Mouse (Mus musculus) MEL (cell line): ENCODE results near the gene Bcl2l1. TPM values are rescaled to one million over a fixed set of nuclear protein-coding genes. Genes with fewer than 3 reads are reported as not detected.

ENCODE experiments used
- DNase-seq: peaks from one replicate; pipeline ENCODE4 v3.0.0; 2011; ENCODE audit warnings: low read depth, low spot score
- H3K27ac ChIP-seq: 2 replicates; pipeline ENCODE4 v1.5.1; 2012; ENCODE audit warnings: low read depth, mild to moderate bottlenecking, control low read depth, low read length, moderate library complexity; ENCODE audit not compliant: control insufficient read depth
- H3K27me3 ChIP-seq, 2 experiments: fragments of 150-350 bp in 1 of 2; sonication (generic) in 1 of 2; 2 replicates each; pipeline ENCODE4 v1.6.1; 2012; ENCODE audit warnings: low read length in 2 of 2, mild to moderate bottlenecking in 2 of 2, improper control_type of control experiment in 1 of 2, moderate library complexity in 1 of 2; ENCODE audit not compliant: insufficient read depth in 2 of 2, control insufficient read depth in 1 of 2
- H3K36me3 ChIP-seq, 2 experiments: 2 replicates each; pipeline ENCODE4 v1.6.1; 2012 to 2014; ENCODE audit warnings: low read length in 2 of 2, improper control_type of control experiment in 1 of 2, inconsistent platforms in 1 of 2, mild to moderate bottlenecking in 1 of 2; ENCODE audit not compliant: insufficient read depth in 2 of 2, control insufficient read depth in 1 of 2
- H3K4me1 ChIP-seq, 2 experiments: fragments of 150-350 bp in 1 of 2; sonication (generic) in 1 of 2; 2 replicates each; pipeline ENCODE4 v1.6.1; 2012; ENCODE audit warnings: low read length in 2 of 2, improper control_type of control experiment in 1 of 2, mild to moderate bottlenecking in 1 of 2; ENCODE audit not compliant: insufficient read depth in 2 of 2, control insufficient read depth in 1 of 2
- H3K4me3 ChIP-seq, 2 experiments: fragments of 150-350 bp in 1 of 2; sonication (generic) in 1 of 2; 2 replicates each; pipeline ENCODE4 v1.5.1; 2012; ENCODE audit warnings: low read depth in 2 of 2, low read length in 2 of 2, mild to moderate bottlenecking in 2 of 2, moderate library complexity in 2 of 2, control low read depth in 1 of 2, improper control_type of control experiment in 1 of 2; ENCODE audit not compliant: control insufficient read depth in 1 of 2, insufficient read depth in 1 of 2
- H3K79me2 ChIP-seq: 2 replicates; pipeline ENCODE4 v1.6.1; 2012; ENCODE audit warnings: mild to moderate bottlenecking, low read length, moderate library complexity; ENCODE audit not compliant: control insufficient read depth, poor library complexity, insufficient read depth
- H3K9ac ChIP-seq: 2 replicates; pipeline ENCODE4 v1.6.1; 2012; ENCODE audit warnings: low read depth, mild to moderate bottlenecking, control low read depth, low read length, moderate library complexity; ENCODE audit not compliant: control insufficient read depth, poor library complexity, severe bottlenecking
- H3K9me3 ChIP-seq: fragments of 150-350 bp; sonication (generic); replicated peaks from 2 replicates; pipeline ENCODE4 v1.6.1; 2012; ENCODE audit warnings: mild to moderate bottlenecking, low read length, improper control_type of control experiment, moderate library complexity; ENCODE audit not compliant: insufficient read depth
- BHLHE40 ChIP-seq: IDR thresholded peaks from 2 replicates; pipeline ENCODE4 v1.6.1; 2012; ENCODE audit warnings: low read depth, mild to moderate bottlenecking, inconsistent platforms, low read length, improper control_type of control experiment, borderline replicate concordance
- CTCF ChIP-seq, 3 experiments: IDR thresholded peaks in 2 of 3; conservative IDR thresholded peaks in 1 of 3; 2 replicates each; pipeline ENCODE4 v1.5.1; 2011 to 2012; ENCODE audit warnings: low read length in 3 of 3, low read depth in 2 of 3, mild to moderate bottlenecking in 2 of 3, improper control_type of control experiment in 1 of 3, inconsistent platforms in 1 of 3, mixed read lengths in 1 of 3, moderate library complexity in 1 of 3; ENCODE audit not compliant: control insufficient read depth in 1 of 3, insufficient read depth in 1 of 3, poor library complexity in 1 of 3, severe bottlenecking in 1 of 3
- E2F4 ChIP-seq: IDR thresholded peaks from 2 replicates; pipeline ENCODE4 v1.6.1; 2011; ENCODE audit warnings: low read depth, low read length, improper control_type of control experiment, borderline replicate concordance
- ELF1 ChIP-seq: IDR thresholded peaks from 2 replicates; pipeline ENCODE4 v1.6.1; 2014; ENCODE audit warnings: low read depth, mild to moderate bottlenecking, inconsistent platforms, low read length, improper control_type of control experiment, moderate library complexity
- EP300 ChIP-seq, 2 experiments: IDR thresholded peaks; 2 replicates each; pipeline ENCODE4 v1.6.1; 2011; ENCODE audit warnings: improper control_type of control experiment in 2 of 2, low read length in 2 of 2, low read depth in 1 of 2, mild to moderate bottlenecking in 1 of 2
- HCFC1 ChIP-seq: IDR thresholded peaks from 2 replicates; pipeline ENCODE4 v1.6.1; 2012; ENCODE audit warnings: low read depth, mild to moderate bottlenecking, inconsistent platforms, low read length, improper control_type of control experiment, moderate library complexity
- JUND ChIP-seq: IDR thresholded peaks from 2 replicates; pipeline ENCODE4 v1.6.1; 2011; ENCODE audit warnings: low read depth, mild to moderate bottlenecking, improper control_type of control experiment, low read length
- KAT2A ChIP-seq: conservative IDR thresholded peaks from 2 replicates; pipeline ENCODE4 v1.6.1; 2012; ENCODE audit warnings: low read depth, low read length, improper control_type of control experiment, inconsistent platforms
- MAX ChIP-seq: IDR thresholded peaks from 2 replicates; pipeline ENCODE4 v1.6.1; 2011; ENCODE audit warnings: low read length, improper control_type of control experiment
- MEF2A ChIP-seq: IDR thresholded peaks from 2 replicates; pipeline ENCODE4 v1.6.1; 2014; ENCODE audit warnings: low read depth, mild to moderate bottlenecking, inconsistent platforms, low read length, improper control_type of control experiment; ENCODE audit not compliant: poor library complexity, insufficient replicate concordance, severe bottlenecking; ENCODE audit errors: extremely low read depth
- MYC ChIP-seq: IDR thresholded peaks from 2 replicates; pipeline ENCODE4 v1.6.1; 2011; ENCODE audit warnings: low read depth, mild to moderate bottlenecking, low read length, improper control_type of control experiment, moderate library complexity
- NELFE ChIP-seq: IDR thresholded peaks from 2 replicates; pipeline ENCODE4 v1.6.1; 2011; ENCODE audit warnings: low read depth, low read length, improper control_type of control experiment
- NRF1 ChIP-seq: IDR thresholded peaks from 2 replicates; pipeline ENCODE4 v1.6.1; 2014; ENCODE audit warnings: low read depth, mild to moderate bottlenecking, inconsistent platforms, low read length, improper control_type of control experiment, moderate library complexity; ENCODE audit not compliant: poor library complexity, insufficient read depth, severe bottlenecking
- POLR2A ChIP-seq, 2 experiments: IDR thresholded peaks; 2 replicates each; pipeline ENCODE4 v1.6.1; 2011 to 2012; ENCODE audit warnings: low read length in 2 of 2, mild to moderate bottlenecking in 2 of 2, control low read depth in 1 of 2, improper control_type of control experiment in 1 of 2, low read depth in 1 of 2, moderate library complexity in 1 of 2; ENCODE audit not compliant: control insufficient read depth in 1 of 2, insufficient read depth in 1 of 2, poor library complexity in 1 of 2
- POLR2AphosphoS5 ChIP-seq: IDR thresholded peaks from 2 replicates; pipeline ENCODE4 v1.6.1; 2012; ENCODE audit warnings: low read depth, borderline replicate concordance, mild to moderate bottlenecking, inconsistent platforms, low read length, moderate library complexity, mixed read lengths
- RAD21 ChIP-seq: IDR thresholded peaks from 2 replicates; pipeline ENCODE4 v1.6.1; 2011; ENCODE audit warnings: mild to moderate bottlenecking, low read depth, low read length, improper control_type of control experiment
- SIN3A ChIP-seq: IDR thresholded peaks from 2 replicates; pipeline ENCODE4 v1.6.1; 2012; ENCODE audit warnings: low read length, improper control_type of control experiment, inconsistent platforms
- SMC3 ChIP-seq: IDR thresholded peaks from 2 replicates; pipeline ENCODE4 v1.6.1; 2011; ENCODE audit warnings: low read depth, low read length, improper control_type of control experiment
- TAL1 ChIP-seq: IDR thresholded peaks from 2 replicates; pipeline ENCODE4 v1.6.1; 2012; ENCODE audit warnings: mild to moderate bottlenecking, inconsistent platforms, low read length, moderate library complexity, mixed read lengths
- ZC3H11A ChIP-seq: IDR thresholded peaks from 2 replicates; pipeline ENCODE4 v1.6.1; 2012; ENCODE audit warnings: low read depth, mild to moderate bottlenecking, inconsistent platforms, low read length, improper control_type of control experiment
- ZKSCAN1 ChIP-seq: IDR thresholded peaks from 2 replicates; pipeline ENCODE4 v1.6.1; 2012; ENCODE audit warnings: low read depth, mild to moderate bottlenecking, inconsistent platforms, low read length, improper control_type of control experiment, moderate library complexity
- ZMIZ1 ChIP-seq: IDR thresholded peaks from 2 replicates; pipeline ENCODE4 v1.6.1; 2012; ENCODE audit warnings: low read depth, mild to moderate bottlenecking, inconsistent platforms, low read length, improper control_type of control experiment, moderate library complexity
- polyA plus RNA-seq, 2 experiments: library from polyadenylated mRNA; stranded (reverse) in 1 of 2; unstranded in 1 of 2; fragments of >175 nt in 1 of 2; fragments of >200 nt in 1 of 2; gene quantifications; 2 replicates each; pipeline versions ENCODE4 v1.2.1 to v1.2.4; 2012; ENCODE audit warnings: low replicate concordance in 2 of 2, low read depth in 1 of 2; ENCODE audit not compliant: insufficient read length in 2 of 2, insufficient read depth in 1 of 2, missing spikeins in 1 of 2
- total RNA-seq: library from RNA; depleted of rRNA; stranded (reverse); fragments of 300-350 nt; gene quantifications from 2 replicates; pipeline ENCODE4 v1.2.3, GENCODE M21; 2012

The Bcl2l1 gene
- total and polyA plus RNA-seq, 3 experiments, result 6.5 to 23.9 TPM; not detected in 1

- Histone ChIP-seq H3K79me2 (no peaks in the 10 kb centered on the region; the same call in 1 of the 2 replicates), H3K27ac (no peak overlapping the region)
- DNase-seq, result no peak
Measured at GRCm38 (mm10) chr2:152825713-152826112, 5.8 kb downstream of the Bcl2l1 start.

DNA sequence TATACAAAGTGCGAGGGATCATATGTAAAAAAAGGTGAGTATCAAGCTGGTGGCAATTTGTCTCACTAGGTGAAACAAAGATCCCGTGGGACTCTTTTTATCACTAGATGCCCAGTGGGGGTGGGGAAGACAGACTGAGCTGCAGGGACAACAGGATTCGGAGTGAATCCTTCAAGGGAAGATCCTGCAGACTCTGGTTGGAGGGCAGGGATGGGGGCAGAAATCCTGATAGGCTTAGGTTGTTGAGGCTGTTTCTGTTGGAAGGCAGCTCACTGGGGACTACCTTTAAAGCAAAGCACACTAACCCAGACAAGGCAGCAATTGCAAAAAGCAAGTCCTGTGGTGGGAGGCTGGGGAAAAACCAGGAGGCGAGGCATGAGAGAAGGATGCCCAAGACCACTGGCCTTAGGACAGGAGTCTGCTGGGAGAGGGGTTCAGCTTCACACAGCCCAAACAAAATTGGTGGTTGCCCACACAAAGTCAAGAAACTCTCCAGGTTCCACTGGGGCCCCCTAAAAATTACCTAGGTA is 6.3 kb downstream of the Bcl2l1 start:
- Histone ChIP-seq H3K27me3 (no peaks in the 10 kb centered on the region), H3K79me2 (no peaks in the 10 kb centered on the region), H3K27ac (peak overlapping the region; percentile 0; the same call in 1 of the 2 replicates), H3K9ac (no peak overlapping the region), H3K4me1 (peaks cover 3 to 19% of the 10 kb centered on the region in 2 experiments), H3K4me3 (no peak overlapping the region), H3K36me3 (peaks cover 0 to 21% of the 10 kb centered on the region in 2 experiments; a peak in 2 of 4 replicates), H3K9me3 (no peaks in the 10 kb centered on the region)
- DNase-seq, result no peak
- TF ChIP-seq MYC, result no peak
- TF ChIP-seq SIN3A, result no peak
- TF ChIP-seq NRF1, result no peak
- TF ChIP-seq JUND, result no peak
- TF ChIP-seq TAL1, result no peak
- TF ChIP-seq KAT2A, result no peak
- no peak for TF ChIP-seq CTCF (IDR thresholded peaks at IDR 0.05 in 2 of 3, conservative IDR thresholded peaks at IDR 0.05 in 1 of 3; ENCODE audit: control insufficient read depth in 1 of 3, insufficient read depth in 1 of 3, low read depth in 2 of 3, low read length in 3 of 3, poor library complexity in 1 of 3, severe bottlenecking in 1 of 3)
- no peak for TF ChIP-seq E2F4
- no peak for TF ChIP-seq ZMIZ1
- no peak for TF ChIP-seq RAD21
- no peak for TF ChIP-seq POLR2AphosphoS5
- no peak for TF ChIP-seq ELF1
- no peak for TF ChIP-seq SMC3
- no peak for TF ChIP-seq MEF2A
- TF ChIP-seq HCFC1, result no peak

More at GRCm38 (mm10) chr2:152825713-152826112, 5.8 kb downstream of the Bcl2l1 start:
- no peaks in the 10 kb centered on the region for H3K27me3 ChIP-seq
- no peak for TF ChIP-seq MEF2A
- no peak for TF ChIP-seq NELFE
- TF ChIP-seq HCFC1, result no peak
- no peak for TF ChIP-seq ZC3H11A
- TF ChIP-seq ZKSCAN1, result no peak
- TF ChIP-seq ZMIZ1, result no peak
- no peak for TF ChIP-seq POLR2A (IDR thresholded peaks at IDR 0.05; ENCODE audit: control insufficient read depth in 1 of 2, insufficient read depth in 1 of 2, low read depth in 1 of 2, low read length in 2 of 2, poor library complexity in 1 of 2)
- no peak for TF ChIP-seq MAX
- TF ChIP-seq BHLHE40, result no peak
- TF ChIP-seq MYC, result no peak
- no peak for TF ChIP-seq SMC3
- no peak for TF ChIP-seq EP300 (IDR thresholded peaks at IDR 0.05; ENCODE audit: low read depth in 1 of 2, low read length in 2 of 2)
- H3K9me3 ChIP-seq, result no peaks in the 10 kb centered on the region
- H3K4me1 ChIP-seq, result peaks cover 3 to 19% of the 10 kb centered on the region in 2 experiments
- no peak overlapping the region for H3K9ac ChIP-seq
- peaks cover 0 to 21% of the 10 kb centered on the region in 2 experiments; a peak in 2 of 4 replicates for H3K36me3 ChIP-seq
- no peak overlapping the region for H3K4me3 ChIP-seq
